Mouse (Mus musculus) forebrain, embryonic 16.5 days (tissue): Measurements from ENCODE around the gene Syngap1. TPM values are rescaled to one million over a fixed set of nuclear protein-coding genes. Genes with fewer than 3 reads are reported as not detected.

Experiments used
- ATAC-seq: fragments of 200-750 bp; cut with Nextera tagmentation; 2 replicates; pipeline ENCODE4 v1.8.0; 2017; ENCODE audit warnings: mild to moderate bottlenecking, moderate library complexity
- H3K27ac ChIP-seq: fragments of 300-500 bp; sonication (generic); 2 replicates; pipeline ENCODE4 v1.5.1; 2014; ENCODE audit warnings: low read length, control low read depth
- H3K27me3 ChIP-seq: fragments of 300-500 bp; sonication (generic); replicated peaks from 2 replicates; pipeline ENCODE4 v1.6.1; 2014; ENCODE audit warnings: low read length; ENCODE audit not compliant: control insufficient read depth, insufficient read depth
- H3K36me3 ChIP-seq: fragments of 300-500 bp; sonication (generic); 2 replicates; pipeline ENCODE4 v1.6.1; 2014; ENCODE audit not compliant: control insufficient read depth, insufficient read depth
- H3K4me1 ChIP-seq: fragments of 300-500 bp; sonication (generic); replicated peaks from 2 replicates; pipeline ENCODE4 v1.6.1; 2014; ENCODE audit warnings: low read length; ENCODE audit not compliant: control insufficient read depth, insufficient read depth
- H3K4me2 ChIP-seq: fragments of 300-500 bp; sonication (generic); 2 replicates; pipeline ENCODE4 v1.6.1; 2014; ENCODE audit warnings: mild to moderate bottlenecking, low read length, control low read depth
- H3K4me3 ChIP-seq: fragments of 300-500 bp; sonication (generic); replicated peaks from 2 replicates; pipeline ENCODE4 v1.5.1; 2014; ENCODE audit warnings: mild to moderate bottlenecking, low read length, control low read depth
- H3K9ac ChIP-seq: fragments of 300-500 bp; sonication (generic); replicated peaks from 2 replicates; pipeline ENCODE4 v1.6.1; 2014; ENCODE audit warnings: low read depth, low read length, control low read depth
- H3K9me3 ChIP-seq: fragments of 300-500 bp; sonication (generic); 2 replicates; pipeline ENCODE4 v1.6.1; 2016; ENCODE audit warnings: low read length; ENCODE audit not compliant: control insufficient read depth
- WGBS: fragments of 180-500 bp; shearing (Covaris S2); extraction: QIAGEN DNeasy Blood & Tissue Kit; methylation state at CpG from one replicate; pipeline ENCODE4 v1.1.7; 2014; 5-methylcytosine and 5-hydroxymethylcytosine counted together
- polyA plus RNA-seq: library from polyadenylated mRNA; unstranded; fragments of >200 nt; fragmentation: Nextera tagmentation; extraction: Ambion mirVana; gene quantifications from 2 replicates; pipeline ENCODE4 v1.2.1, GENCODE M21; 2015

Gene Syngap1
- polyA plus RNA-seq, 1 experiment from 2014 or later, result 5.4 TPM

DNA sequence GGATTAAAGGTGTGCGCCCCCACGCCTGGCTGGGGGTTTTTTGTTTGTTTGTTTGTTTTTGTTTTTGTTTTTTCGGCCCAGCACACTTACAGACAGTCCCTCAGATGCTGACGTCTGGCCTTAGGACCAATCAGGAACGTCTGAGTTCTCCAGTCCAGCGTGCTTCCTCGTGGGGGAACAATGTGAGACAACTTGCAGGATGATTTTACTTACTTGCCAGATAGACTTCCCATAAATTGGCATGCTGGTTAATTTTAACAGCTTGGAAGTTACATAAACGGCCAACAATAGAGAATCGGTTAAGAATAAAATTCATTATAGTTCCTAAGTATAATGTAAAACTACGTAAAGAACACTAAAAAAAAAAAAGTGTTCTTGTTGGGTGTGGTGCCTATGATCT lies 70.1 kb downstream of the Syngap1 start:
- no peak for ATAC-seq
- Histone ChIP-seq H3K27me3 (no peaks in the 10 kb centered on the region), H3K27ac (no peak overlapping the region), H3K9me3 (no peaks in the 10 kb centered on the region), H3K4me3 (no peak overlapping the region), H3K9ac (no peak overlapping the region), H3K4me2 (no peak overlapping the region), H3K4me1 (no peaks in the 10 kb centered on the region), H3K36me3 (no peaks in the 10 kb centered on the region)
- 91% methylated on average over 10 of the region's 10 CpGs for WGBS

DNA sequence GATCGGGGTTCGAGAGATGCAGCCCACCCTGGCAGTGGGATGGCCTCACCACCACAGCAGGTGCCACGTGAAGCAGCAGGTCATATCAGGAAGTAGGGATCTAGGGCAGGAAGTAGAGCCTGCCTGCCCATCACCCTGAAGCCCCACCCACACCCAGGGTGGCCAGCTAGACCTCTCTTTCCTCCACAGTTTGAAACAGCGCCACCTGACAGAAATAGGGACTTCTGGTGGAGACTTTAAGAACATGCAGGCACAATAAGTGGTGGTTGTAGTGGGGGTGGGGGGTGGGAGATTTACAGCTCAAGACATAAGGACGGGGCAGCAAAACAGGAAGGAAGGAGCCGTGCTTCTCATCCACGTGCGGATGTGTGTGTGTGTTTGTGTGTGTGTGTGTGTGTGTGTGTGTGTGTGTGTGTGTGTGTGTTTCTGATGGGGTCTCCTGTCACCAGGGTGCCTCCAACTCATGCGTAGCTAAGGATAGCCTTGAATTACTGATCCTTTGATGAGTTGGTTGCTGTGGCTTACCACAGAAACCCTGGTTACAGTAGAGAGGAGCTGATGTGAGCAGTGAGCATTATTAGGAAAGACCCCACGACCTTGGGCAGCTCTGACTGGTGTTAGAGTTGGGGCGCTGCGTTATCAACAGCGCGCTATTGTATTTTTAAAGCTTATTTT lies 71.1 kb downstream of the Syngap1 start:
- H3K4me2 ChIP-seq, result no peak overlapping the region
- ATAC-seq, result no peak
- H3K36me3 ChIP-seq, result no peaks in the 10 kb centered on the region
- H3K4me3 ChIP-seq, result no peak overlapping the region
- no peaks in the 10 kb centered on the region for H3K27me3 ChIP-seq
- H3K9me3 ChIP-seq, result no peaks in the 10 kb centered on the region
- H3K27ac ChIP-seq, result no peak overlapping the region
- H3K9ac ChIP-seq, result no peak overlapping the region
- no peaks in the 10 kb centered on the region for H3K4me1 ChIP-seq
- WGBS, result 65% methylated on average over 14 of the region's 14 CpGs

DNA sequence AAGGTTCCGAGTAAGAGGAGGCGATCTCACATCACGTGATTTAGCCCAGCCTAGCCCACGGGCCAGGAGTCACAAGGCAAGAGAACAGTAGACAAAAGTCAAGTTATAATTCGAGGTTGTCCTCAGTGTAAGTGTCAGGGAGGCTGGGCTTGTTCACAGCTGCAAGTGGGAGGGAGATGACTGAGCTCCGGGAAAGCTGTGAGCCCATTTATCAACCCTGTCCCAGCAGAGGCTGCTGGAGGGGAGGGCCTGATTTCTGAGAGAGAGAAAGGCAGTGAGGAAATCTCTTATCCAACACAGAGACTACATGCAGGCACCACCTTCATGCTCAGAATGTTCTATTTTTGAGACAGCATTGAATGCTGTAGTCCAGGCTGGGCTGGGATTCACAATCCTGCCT lies 71.9 kb downstream of the Syngap1 start:
- Histone ChIP-seq H3K27me3 (no peaks in the 10 kb centered on the region), H3K27ac (no peak overlapping the region), H3K4me1 (peaks cover 4% of the 10 kb centered on the region; the same call in 1 of the 2 replicates), H3K4me2 (no peak overlapping the region), H3K4me3 (no peak overlapping the region), H3K36me3 (no peaks in the 10 kb centered on the region), H3K9me3 (no peaks in the 10 kb centered on the region), H3K9ac (no peak overlapping the region)
- 50% methylated on average over 6 of the region's 6 CpGs for WGBS
- ATAC-seq, result no peak

DNA sequence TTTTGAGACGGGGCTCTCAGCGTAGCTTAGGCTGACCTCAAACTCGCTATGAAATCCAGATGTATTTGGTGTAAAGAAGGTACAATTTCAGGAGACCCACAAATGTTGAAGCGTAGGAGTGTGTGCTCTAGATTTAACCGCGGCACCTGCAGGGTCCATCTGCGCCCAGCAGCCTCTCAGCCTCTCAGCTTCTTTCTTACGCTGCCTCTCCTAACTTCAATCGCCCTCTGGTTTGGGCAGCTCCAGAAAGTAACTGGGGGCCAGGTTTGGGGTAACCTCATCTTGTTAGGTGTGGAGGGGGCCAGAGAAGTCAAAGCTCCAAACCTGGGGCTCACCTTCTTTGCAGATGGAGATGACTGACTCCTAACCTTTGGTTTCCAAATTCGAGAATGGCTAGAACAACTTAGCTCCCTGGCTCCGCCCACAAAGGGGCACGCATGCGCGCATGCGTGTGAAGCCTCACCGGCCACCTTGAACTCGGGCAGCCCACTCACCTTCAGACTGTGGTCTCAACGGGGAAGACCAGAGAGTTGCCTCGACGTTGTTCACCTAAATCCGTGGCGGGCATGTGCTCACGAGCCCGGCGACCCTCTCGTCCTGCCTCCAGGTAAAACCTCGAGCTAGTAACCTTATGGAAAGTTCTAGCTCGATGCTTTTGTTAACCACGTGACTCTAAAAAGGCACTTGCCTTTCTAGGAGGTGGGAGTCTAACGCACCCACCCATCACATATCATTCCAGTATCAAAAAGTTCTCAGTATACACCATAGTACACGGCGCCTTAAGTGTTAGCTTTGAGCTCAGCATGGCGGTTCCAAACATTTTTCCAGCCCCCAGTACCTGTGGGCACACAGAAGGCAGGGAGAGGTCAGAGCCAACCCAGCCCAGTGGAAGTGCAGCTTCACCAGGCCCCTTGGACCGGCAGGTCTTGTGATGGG lies 76.8 kb downstream of the Syngap1 start:
- Histone ChIP-seq H3K4me2 (peak overlapping the region; percentile 66), H3K27ac (0 out of 2 replicates have a peak overlapping the region, but pooled peaks have one; percentile 24), H3K27me3 (no peaks in the 10 kb centered on the region), H3K9me3 (no peaks in the 10 kb centered on the region), H3K4me1 (peaks cover 12% of the 10 kb centered on the region; the same call in 1 of the 2 replicates), H3K36me3 (peaks cover 7% of the 10 kb centered on the region), H3K9ac (peak overlapping the region; percentile 58), H3K4me3 (peak overlapping the region; percentile 54)
- ATAC-seq, result peak; percentile 82
- WGBS, result 7% methylated on average over 34 of the region's 34 CpGs

DNA sequence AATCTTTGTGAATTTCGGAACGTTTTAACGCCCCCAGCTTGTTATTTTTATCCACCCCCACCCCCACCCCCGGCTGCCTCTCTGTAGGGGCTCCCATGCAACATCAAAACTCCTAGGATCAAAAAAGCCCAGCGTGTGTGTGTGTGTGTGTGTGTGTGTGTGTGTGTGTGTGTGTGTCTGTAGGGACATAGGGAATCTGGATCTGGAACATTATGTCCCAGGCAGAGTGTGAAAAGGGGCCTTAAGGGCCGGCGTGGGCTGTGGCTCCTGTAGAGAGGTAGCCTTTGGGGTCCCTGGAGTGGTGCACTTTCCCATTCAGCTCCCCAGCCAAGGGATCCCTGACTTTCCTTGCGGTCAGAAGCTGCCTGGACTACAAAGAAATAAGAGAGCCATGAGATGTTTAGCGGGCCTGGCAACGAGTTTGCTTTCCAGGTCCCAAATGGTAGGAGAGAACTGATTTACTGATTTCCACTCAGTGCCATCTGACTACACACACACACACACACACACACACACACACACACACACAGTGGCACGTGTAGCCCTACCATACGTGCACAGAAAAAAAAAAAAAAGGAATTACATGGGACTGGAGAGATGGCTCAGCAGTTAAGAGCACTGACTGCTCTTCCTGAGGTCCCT lies 77.6 kb downstream of the Syngap1 start:
- H3K27me3 ChIP-seq, result no peaks in the 10 kb centered on the region
- H3K4me1 ChIP-seq, result peaks cover 12% of the 10 kb centered on the region; the same call in 1 of the 2 replicates
- 31% methylated on average over 12 of the region's 12 CpGs for WGBS
- H3K4me2 ChIP-seq, result peak overlapping the region; percentile 66
- H3K9me3 ChIP-seq, result no peaks in the 10 kb centered on the region
- H3K27ac ChIP-seq, result no peak overlapping the region
- peak; percentile 15 for ATAC-seq
- H3K36me3 ChIP-seq, result peaks cover 7% of the 10 kb centered on the region
- H3K9ac ChIP-seq, result peak overlapping the region; percentile 58; the same call in 1 of the 2 replicates
- H3K4me3 ChIP-seq, result peak overlapping the region; percentile 54

DNA sequence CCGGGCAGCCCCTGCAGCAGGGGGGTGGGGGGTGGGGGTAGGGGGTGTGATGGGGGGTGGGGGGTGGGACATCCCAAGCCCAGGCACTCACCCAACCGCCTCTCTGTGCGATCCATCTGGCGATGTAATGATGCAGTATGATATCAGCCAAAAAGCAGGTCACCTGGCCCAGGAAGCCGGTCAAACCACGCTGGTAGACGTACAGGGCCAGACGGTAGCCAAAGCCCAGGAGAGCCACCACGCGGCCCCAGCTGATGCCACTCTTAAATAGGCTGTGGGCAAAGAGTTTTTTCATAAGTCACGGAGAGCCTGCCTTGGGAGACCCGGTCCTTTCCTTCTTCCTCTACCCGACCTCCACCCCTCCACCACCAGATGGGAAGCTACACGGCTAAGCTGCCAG lies 80.0 kb downstream of the Syngap1 start:
- no peak overlapping the region for H3K9ac ChIP-seq
- H3K4me1 ChIP-seq, result peaks cover 12% of the 10 kb centered on the region; the same call in 1 of the 2 replicates
- ATAC-seq, result no peak
- H3K4me3 ChIP-seq, result no peak overlapping the region
- H3K9me3 ChIP-seq, result no peaks in the 10 kb centered on the region
- no peak overlapping the region for H3K27ac ChIP-seq
- H3K27me3 ChIP-seq, result no peaks in the 10 kb centered on the region
- H3K36me3 ChIP-seq, result peaks cover 10% of the 10 kb centered on the region
- no peak overlapping the region for H3K4me2 ChIP-seq
- 93% methylated on average over 14 of the region's 14 CpGs for WGBS

DNA sequence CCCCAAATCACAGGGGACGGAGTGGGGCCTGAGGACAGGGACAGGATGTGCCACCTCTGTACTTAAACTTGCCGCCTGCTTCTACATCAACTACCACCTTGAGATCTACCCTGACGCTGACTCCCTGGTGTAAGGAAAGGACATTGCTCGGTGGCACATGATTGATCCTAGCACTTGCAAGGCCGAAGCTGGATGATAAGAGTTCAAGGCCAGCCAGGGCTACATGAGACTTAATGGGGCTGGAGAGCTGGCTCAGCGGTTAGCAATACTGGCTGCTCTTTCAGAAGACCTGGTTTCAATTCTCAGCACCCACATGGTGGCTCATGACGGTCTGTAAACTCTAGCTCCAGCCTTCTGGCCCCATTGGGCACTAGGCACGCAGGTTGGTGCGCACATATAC lies 80.7 kb downstream of the Syngap1 start:
- Histone ChIP-seq H3K4me2 (no peak overlapping the region), H3K4me3 (no peak overlapping the region), H3K9ac (no peak overlapping the region), H3K27ac (no peak overlapping the region), H3K36me3 (peaks cover 10% of the 10 kb centered on the region), H3K4me1 (peaks cover 12% of the 10 kb centered on the region; the same call in 1 of the 2 replicates), H3K9me3 (no peaks in the 10 kb centered on the region), H3K27me3 (no peaks in the 10 kb centered on the region)
- ATAC-seq, result no peak
- WGBS, result 95% methylated on average over 9 of the region's 9 CpGs
